Mouse (Mus musculus): Measurements from ENCODE around the gene Sars.
A peak's percentile ranks its signal among the peaks of the same experiment; 100 is the strongest.

Sars gene

GRCm38 (mm10) chr3:108424944-108425623 lies 19.9 kb downstream of the Sars start:
- no peak for DNase-seq (ENCODE audit: extremely low spot score, low spot score)

GRCm38 (mm10) chr3:108423844-108424801 lies 20.9 kb downstream of the Sars start:
- no peak for DNase-seq (ENCODE audit: extremely low spot score, low spot score)

- no peak for DNase-seq (ENCODE audit: extremely low spot score, low spot score)
Measured at GRCm38 (mm10) chr3:108423006-108423405, 22.0 kb downstream of the Sars start.

GRCm38 (mm10) chr3:108415831-108416223 lies 29.2 kb downstream of the Sars start:
- peak; percentile 88 for DNase-seq (ENCODE audit: extremely low spot score, low spot score)

- DNase-seq (ENCODE audit: extremely low spot score, low spot score) = no peak
Measured at GRCm38 (mm10) chr3:108414857-108415830, 29.9 kb downstream of the Sars start, which contains the start of gene Celsr2. Gene Celsr2, minus strand, starts transcription at chr3:108415552.

- DNase-seq (ENCODE audit: extremely low spot score, low spot score) = no peak
Measured at GRCm38 (mm10) chr3:108413634-108414360, 31.2 kb downstream of the Sars start.

GRCm38 (mm10) chr3:108411754-108412121 lies 33.3 kb downstream of the Sars start:
- DNase-seq (ENCODE audit: extremely low spot score, low spot score) = no peak

- no peak for DNase-seq (ENCODE audit: extremely low spot score, low spot score)
Measured at GRCm38 (mm10) chr3:108411026-108411753, 33.8 kb downstream of the Sars start.

- peak; percentile 67 for DNase-seq (ENCODE audit: extremely low spot score, low spot score)
Measured at GRCm38 (mm10) chr3:108410359-108410714, 34.7 kb downstream of the Sars start.

GRCm38 (mm10) chr3:108409656-108410358 lies 35.2 kb downstream of the Sars start:
- DNase-seq (ENCODE audit: extremely low spot score, low spot score) = no peak

GRCm38 (mm10) chr3:108408517-108409008 lies 36.4 kb downstream of the Sars start:
- DNase-seq (ENCODE audit: extremely low spot score, low spot score) = no peak

GRCm38 (mm10) chr3:108406306-108406885 lies 38.6 kb downstream of the Sars start:
- no peak for DNase-seq (ENCODE audit: extremely low spot score, low spot score)

GRCm38 (mm10) chr3:108405536-108406305 lies 39.3 kb downstream of the Sars start:
- DNase-seq (ENCODE audit: extremely low spot score, low spot score) = no peak

GRCm38 (mm10) chr3:108402528-108402920 lies 42.5 kb downstream of the Sars start:
- DNase-seq (ENCODE audit: extremely low spot score, low spot score) = no peak

- peak; percentile 78 for DNase-seq (ENCODE audit: extremely low spot score, low spot score)
Measured at GRCm38 (mm10) chr3:108401692-108402527, 43.1 kb downstream of the Sars start.

- DNase-seq (ENCODE audit: extremely low spot score, low spot score) = no peak
Measured at GRCm38 (mm10) chr3:108400442-108400841, 44.6 kb downstream of the Sars start.

- DNase-seq (ENCODE audit: extremely low spot score, low spot score) = no peak
Measured at GRCm38 (mm10) chr3:108398281-108398680, 46.7 kb downstream of the Sars start.

Data from neural tube, embryonic 10.5 days (tissue).